Mouse (Mus musculus): Measurements from ENCODE around the gene Tra2b.

DNA sequence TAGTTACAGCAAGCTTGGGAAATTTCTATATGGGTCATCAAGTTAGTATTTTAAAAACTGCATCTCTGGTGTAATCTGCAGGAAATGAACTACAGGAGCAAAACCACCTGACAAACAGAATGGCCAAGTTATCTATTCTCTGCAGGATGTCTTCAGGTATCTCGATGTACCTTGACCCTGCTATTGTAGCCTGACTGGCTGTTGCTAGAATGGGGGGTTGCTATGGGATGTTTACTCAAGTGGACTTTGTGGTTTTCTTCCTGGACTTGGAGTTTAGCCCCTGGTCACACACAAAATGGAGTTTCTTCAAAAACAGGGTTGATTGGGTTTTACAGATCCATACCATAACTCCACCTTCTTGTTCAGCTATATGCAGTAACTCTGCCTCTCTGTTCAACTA is 62.3 kb downstream of the Tra2b start:
- TF ChIP-seq CTCF (IDR thresholded peaks at IDR 0.05; ENCODE audit: low read depth, low read length) (no peak), POLR2A (IDR thresholded peaks at IDR 0.05; ENCODE audit: extremely low read depth, insufficient read depth, low read length) (no peak)
